In the genomic region with DNA sequence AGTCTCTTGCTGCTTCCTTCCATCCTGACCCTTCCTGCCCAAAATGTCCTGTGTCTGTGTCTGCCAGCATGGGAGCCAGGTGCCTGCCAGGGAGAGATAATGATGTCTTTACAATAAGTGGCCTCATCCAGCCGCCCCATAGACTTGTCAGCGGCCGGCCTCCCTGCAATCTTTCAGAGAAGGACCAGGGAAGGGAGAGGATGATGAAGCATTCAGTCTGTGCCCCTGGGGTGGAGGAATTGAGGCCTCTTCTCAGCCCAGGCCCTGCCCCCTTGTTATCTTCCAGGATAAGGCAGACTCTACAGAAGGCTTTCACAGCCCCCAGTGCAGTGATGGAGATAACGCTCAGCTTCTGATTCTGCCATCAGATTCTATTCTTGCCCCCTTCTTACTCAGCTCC, we compare ENCODE assay signal across 1 mouse cellular context.
TF ChIP-seq lines count a peak whose summit lies in the region.

No protein-coding gene starts in this region.

TF ChIP-seq in MEL, 35 proteins besides CTCF, POLR2A, EP300 and RAD21 (continued from another document):
- TF ChIP-seq SMC3 (IDR thresholded peaks at IDR 0.05; ENCODE audit: low read depth, low read length) = no peak
- no peak for TF ChIP-seq ZKSCAN1 (IDR thresholded peaks at IDR 0.05; ENCODE audit: low read depth, low read length)
- TF ChIP-seq CHD2 (IDR thresholded peaks at IDR 0.05; ENCODE audit: low read length) = no peak
- no peak for TF ChIP-seq POLR2AphosphoS2 (IDR thresholded peaks at IDR 0.05; ENCODE audit: low read length)
- no peak for TF ChIP-seq HCFC1 (IDR thresholded peaks at IDR 0.05; ENCODE audit: low read depth, low read length)
- peak; percentile 84 for TF ChIP-seq RCOR1 (IDR thresholded peaks at IDR 0.05; ENCODE audit: low read depth, low read length)
- no peak for TF ChIP-seq MXI1 (IDR thresholded peaks at IDR 0.05; ENCODE audit: low read depth, low read length)
- peak; percentile 79 for TF ChIP-seq GATA1 (IDR thresholded peaks at IDR 0.05; ENCODE audit: low read depth, low read length)
- TF ChIP-seq NRF1 (IDR thresholded peaks at IDR 0.05; ENCODE audit: insufficient read depth, low read depth, low read length, poor library complexity, severe bottlenecking) = no peak
- TF ChIP-seq MAX (IDR thresholded peaks at IDR 0.05; ENCODE audit: low read length) = no peak
- TF ChIP-seq MAFK (IDR thresholded peaks at IDR 0.05; ENCODE audit: borderline replicate concordance, low read depth, low read length) = no peak
- TF ChIP-seq ETS1 (IDR thresholded peaks at IDR 0.05; ENCODE audit: low read depth, low read length) = peak; percentile 71
- TF ChIP-seq JUND (IDR thresholded peaks at IDR 0.05; ENCODE audit: low read depth, low read length) = no peak
- TF ChIP-seq MAZ (IDR thresholded peaks at IDR 0.05; ENCODE audit: low read depth, low read length) = peak; percentile 77; the same call in 1 of the 2 replicates
- TF ChIP-seq MYC (IDR thresholded peaks at IDR 0.05; ENCODE audit: low read depth, low read length) = no peak
- peak; percentile 54 for TF ChIP-seq TAL1 (IDR thresholded peaks at IDR 0.05; ENCODE audit: low read length)
- no peak for TF ChIP-seq KAT2A (conservative IDR thresholded peaks at IDR 0.05; ENCODE audit: low read depth, low read length)
- TF ChIP-seq BHLHE40 (IDR thresholded peaks at IDR 0.05; ENCODE audit: borderline replicate concordance, low read depth, low read length) = no peak
- TF ChIP-seq E2F4 (IDR thresholded peaks at IDR 0.05; ENCODE audit: borderline replicate concordance, low read depth, low read length) = no peak
- TF ChIP-seq POLR2AphosphoS5 (IDR thresholded peaks at IDR 0.05; ENCODE audit: borderline replicate concordance, low read depth, low read length) = no peak
- peak; percentile 85 for TF ChIP-seq TBP (IDR thresholded peaks at IDR 0.05; ENCODE audit: low read depth, low read length)
- no peak for TF ChIP-seq ZMIZ1 (IDR thresholded peaks at IDR 0.05; ENCODE audit: low read depth, low read length)
